Mouse (Mus musculus): ENCODE results near the gene Cdk10. TPM values are rescaled to one million over a fixed set of nuclear protein-coding genes. Genes with fewer than 3 reads are reported as not detected.

The Cdk10 gene
- polyA plus RNA-seq, 1 experiment, result 39.4 TPM

DNA sequence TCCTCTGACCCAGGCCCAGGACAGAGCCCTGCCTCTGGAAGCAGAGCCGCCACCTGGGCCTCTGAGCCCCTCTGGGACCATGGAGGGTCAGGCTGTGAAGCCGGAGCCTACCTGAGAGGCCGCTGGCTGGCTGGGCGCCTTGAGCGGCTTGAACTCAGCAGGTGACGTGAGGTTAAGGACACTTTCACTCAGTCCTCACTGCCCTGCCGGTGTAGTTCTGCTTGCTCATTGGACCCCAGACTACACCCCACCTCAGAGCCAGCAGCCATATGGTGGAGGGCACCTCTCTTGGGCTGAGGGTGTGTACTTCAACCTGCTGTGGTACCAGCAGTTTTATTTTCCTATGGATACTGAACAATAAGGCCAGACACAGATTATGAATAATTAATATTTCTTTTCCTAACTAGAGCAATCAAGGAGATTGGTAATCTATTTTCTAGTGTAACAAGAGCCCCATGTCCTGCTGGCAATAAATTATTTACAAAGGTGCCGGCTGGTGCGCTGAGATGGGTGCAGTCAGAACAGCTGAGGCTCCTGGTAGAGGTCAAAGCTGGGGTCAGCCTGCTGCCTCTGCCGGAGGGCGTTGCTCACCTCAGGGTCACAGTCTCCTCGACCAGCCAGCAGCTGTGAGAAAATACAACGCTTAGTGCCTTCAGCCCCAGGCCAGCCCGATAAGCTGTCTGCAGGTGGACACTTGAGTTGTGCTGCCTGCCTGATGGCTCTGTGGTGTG, 43.4 kb downstream of the Cdk10 start:
- TF ChIP-seq FLI1 (IDR thresholded peaks at IDR 0.05; ENCODE audit: low read length), result no peak
- no peak for TF ChIP-seq GATA1 (IDR thresholded peaks at IDR 0.05; ENCODE audit: borderline replicate concordance, low read length)
- Histone ChIP-seq H3K36me3 (replicated peaks; ENCODE audit: low read length) (peaks cover 100% of the 10 kb centered on the region), H3K9me3 (no peaks in the 10 kb centered on the region), H3K4me3 (replicated peaks) (no peak overlapping the region), H3K4me1 (peaks cover 8% of the 10 kb centered on the region), H3K27me3 (replicated peaks) (no peaks in the 10 kb centered on the region)

GRCm38 (mm10) chr8:123271147-123271546, 46.5 kb downstream of the Cdk10 start:
- H3K4me3 ChIP-seq (replicated peaks), result no peak overlapping the region
- peaks cover 8% of the 10 kb centered on the region for H3K4me1 ChIP-seq
- no peaks in the 10 kb centered on the region for H3K9me3 ChIP-seq
- peaks cover 95% of the 10 kb centered on the region for H3K36me3 ChIP-seq (replicated peaks; ENCODE audit: low read length)
- H3K27me3 ChIP-seq (replicated peaks), result no peaks in the 10 kb centered on the region
- TF ChIP-seq GATA1 (IDR thresholded peaks at IDR 0.05; ENCODE audit: borderline replicate concordance, low read length), result no peak
- no peak for TF ChIP-seq FLI1 (IDR thresholded peaks at IDR 0.05; ENCODE audit: low read length)

DNA sequence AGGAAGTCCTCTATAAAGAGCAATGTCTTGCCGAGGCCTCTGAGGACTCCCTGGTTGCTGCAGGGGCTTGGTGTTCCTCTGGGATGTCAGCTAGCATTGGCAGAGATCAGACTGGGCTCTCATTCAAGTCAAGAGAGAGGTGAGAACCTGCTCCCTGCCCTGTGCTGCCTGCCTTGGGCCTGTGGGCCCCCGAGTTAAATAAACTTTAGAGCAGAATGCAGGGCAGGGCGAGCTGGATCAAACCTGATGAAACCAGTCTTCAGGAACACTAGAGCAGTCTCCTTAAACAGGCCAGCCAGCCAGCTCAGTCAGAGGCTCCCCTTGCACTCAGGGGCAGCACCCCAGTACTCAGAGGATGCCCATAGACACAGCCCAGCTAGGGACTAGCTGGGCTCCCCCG, 47.3 kb downstream of the Cdk10 start:
- Histone ChIP-seq H3K4me3 (replicated peaks) (no peak overlapping the region), H3K4me1 (peaks cover 8% of the 10 kb centered on the region), H3K27me3 (replicated peaks) (no peaks in the 10 kb centered on the region), H3K9me3 (no peaks in the 10 kb centered on the region), H3K36me3 (replicated peaks; ENCODE audit: low read length) (peaks cover 95% of the 10 kb centered on the region)
- TF ChIP-seq FLI1 (IDR thresholded peaks at IDR 0.05; ENCODE audit: low read length) (no peak), GATA1 (IDR thresholded peaks at IDR 0.05; ENCODE audit: borderline replicate concordance, low read length) (no peak)

DNA sequence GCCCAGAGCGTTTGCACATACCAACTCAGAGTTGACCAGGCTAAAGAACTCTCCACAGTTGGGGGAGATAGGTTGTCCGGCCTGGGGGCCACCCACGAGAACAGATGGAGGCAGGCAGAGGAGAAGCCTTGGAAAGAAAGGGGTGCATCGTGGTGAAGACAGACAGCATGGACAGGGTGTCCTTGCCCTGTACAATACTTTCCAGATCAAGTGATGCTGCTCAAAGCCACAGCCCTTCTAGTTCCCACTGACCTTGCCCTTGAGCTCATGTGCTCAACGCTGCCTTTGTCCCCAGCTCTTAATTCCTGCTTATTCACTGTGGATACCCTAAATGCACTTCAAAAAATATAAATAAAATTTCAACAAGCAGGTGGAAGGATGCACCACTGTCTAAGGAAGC, 49.8 kb downstream of the Cdk10 start:
- Histone ChIP-seq H3K9me3 (no peaks in the 10 kb centered on the region), H3K36me3 (replicated peaks; ENCODE audit: low read length) (peaks cover 88% of the 10 kb centered on the region), H3K27me3 (replicated peaks) (no peaks in the 10 kb centered on the region), H3K4me1 (peaks cover 12% of the 10 kb centered on the region), H3K4me3 (replicated peaks) (no peak overlapping the region)
- no peak for TF ChIP-seq FLI1 (IDR thresholded peaks at IDR 0.05; ENCODE audit: low read length)
- no peak for TF ChIP-seq GATA1 (IDR thresholded peaks at IDR 0.05; ENCODE audit: borderline replicate concordance, low read length)

- Histone ChIP-seq H3K36me3 (replicated peaks; ENCODE audit: low read length) (peaks cover 87% of the 10 kb centered on the region), H3K27me3 (replicated peaks) (no peaks in the 10 kb centered on the region), H3K4me1 (peaks cover 12% of the 10 kb centered on the region), H3K9me3 (no peaks in the 10 kb centered on the region), H3K4me3 (replicated peaks) (no peak overlapping the region)
- TF ChIP-seq FLI1 (IDR thresholded peaks at IDR 0.05; ENCODE audit: low read length) (no peak), GATA1 (IDR thresholded peaks at IDR 0.05; ENCODE audit: borderline replicate concordance, low read length) (no peak)
Measured at GRCm38 (mm10) chr8:123275096-123275495, 50.5 kb downstream of the Cdk10 start.

DNA sequence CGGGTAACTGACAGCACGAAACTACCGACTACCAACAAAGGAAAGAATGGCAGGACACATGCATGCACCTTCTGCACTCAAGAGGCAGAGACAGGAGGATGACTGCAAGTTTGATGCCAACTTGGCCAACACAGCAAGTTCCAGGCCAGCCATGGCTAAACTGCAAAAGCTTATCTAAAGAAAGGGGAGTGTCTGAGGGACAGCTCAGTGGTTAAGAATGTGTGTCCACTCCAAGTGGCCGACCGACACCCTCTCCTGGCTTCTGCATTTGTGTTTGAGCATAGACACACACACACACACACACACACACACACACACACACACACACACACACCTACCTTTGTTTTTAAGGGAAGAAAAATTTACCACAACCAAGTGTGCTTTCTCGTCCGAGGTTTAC, 53.8 kb downstream of the Cdk10 start:
- Histone ChIP-seq H3K4me1 (peaks cover 4% of the 10 kb centered on the region; the same call in 1 of the 2 replicates), H3K36me3 (replicated peaks; ENCODE audit: low read length) (peaks cover 83% of the 10 kb centered on the region), H3K27me3 (replicated peaks) (no peaks in the 10 kb centered on the region), H3K4me3 (replicated peaks) (no peak overlapping the region), H3K9me3 (no peaks in the 10 kb centered on the region)
- TF ChIP-seq FLI1 (IDR thresholded peaks at IDR 0.05; ENCODE audit: low read length), result no peak
- TF ChIP-seq GATA1 (IDR thresholded peaks at IDR 0.05; ENCODE audit: borderline replicate concordance, low read length), result no peak

- H3K4me3 ChIP-seq (replicated peaks), result no peak overlapping the region
- H3K27me3 ChIP-seq (replicated peaks), result no peaks in the 10 kb centered on the region
- H3K4me1 ChIP-seq, result peaks cover 8% of the 10 kb centered on the region; the same call in 1 of the 2 replicates
- TF ChIP-seq FLI1 (IDR thresholded peaks at IDR 0.05; ENCODE audit: low read length) (no peak), GATA1 (IDR thresholded peaks at IDR 0.05; ENCODE audit: borderline replicate concordance, low read length) (no peak)
- H3K9me3 ChIP-seq, result no peaks in the 10 kb centered on the region
- peaks cover 75% of the 10 kb centered on the region for H3K36me3 ChIP-seq (replicated peaks; ENCODE audit: low read length)
Measured at GRCm38 (mm10) chr8:123279828-123280227, 55.2 kb downstream of the Cdk10 start.

DNA sequence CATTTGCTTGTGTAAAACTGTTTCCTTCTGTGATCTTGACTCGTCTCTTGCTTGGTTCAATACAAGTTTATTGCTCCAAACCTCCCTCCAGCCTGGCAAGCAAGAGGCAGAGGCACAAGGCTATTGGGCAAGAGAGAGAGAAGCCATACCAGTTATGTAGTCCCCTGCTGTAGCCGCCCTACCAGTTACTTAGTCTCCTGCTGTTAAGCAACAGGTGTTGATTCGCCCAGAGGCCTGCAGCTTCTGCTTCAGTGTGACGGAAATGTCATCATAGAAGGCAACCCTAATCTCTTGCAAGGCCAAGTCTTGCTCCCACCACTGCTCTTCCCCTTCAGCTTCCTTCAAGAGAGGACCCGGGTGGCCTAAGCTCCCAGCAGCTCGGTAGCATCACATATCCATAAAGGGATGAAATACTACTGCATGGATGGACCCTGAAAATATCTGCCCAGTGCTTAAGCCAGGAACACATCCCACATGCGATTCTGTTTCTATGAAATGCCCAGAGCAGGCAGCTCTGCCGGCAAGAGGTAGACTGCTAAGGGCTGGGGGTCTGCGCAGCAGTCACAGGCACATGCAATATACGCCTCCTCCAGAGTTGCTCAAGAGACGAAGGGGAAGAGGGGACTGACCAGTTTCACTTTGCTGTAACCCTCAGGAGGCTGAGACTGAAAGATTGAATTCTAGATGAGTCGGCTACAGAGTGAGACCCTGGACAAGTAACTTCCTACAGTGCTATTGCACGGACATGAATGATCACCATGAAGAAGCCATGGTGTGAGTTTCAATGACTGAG, 55.9 kb downstream of the Cdk10 start:
- H3K4me1 ChIP-seq, result peaks cover 8% of the 10 kb centered on the region; the same call in 1 of the 2 replicates
- no peak for TF ChIP-seq GATA1 (IDR thresholded peaks at IDR 0.05; ENCODE audit: borderline replicate concordance, low read length)
- no peak for TF ChIP-seq FLI1 (IDR thresholded peaks at IDR 0.05; ENCODE audit: low read length)
- H3K4me3 ChIP-seq (replicated peaks), result peak overlapping the region; percentile 20
- no peaks in the 10 kb centered on the region for H3K27me3 ChIP-seq (replicated peaks)
- no peaks in the 10 kb centered on the region for H3K9me3 ChIP-seq
- H3K36me3 ChIP-seq (replicated peaks; ENCODE audit: low read length), result peaks cover 70% of the 10 kb centered on the region

Other genes starting within 250 kb of the Cdk10 start
- gene Ankrd11, start 182.6 kb upstream of the Cdk10 start, polyA plus RNA-seq (2012; ENCODE audit: insufficient read depth, low replicate concordance), result 46.9 and 49.4 TPM in 2 replicates
- 9.5 and 14.6 TPM in 2 replicates for gene Spg7, start 161.9 kb upstream of the Cdk10 start, polyA plus RNA-seq (2012; ENCODE audit: insufficient read depth, low replicate concordance)
- gene Rpl13, start 122.5 kb upstream of the Cdk10 start, polyA plus RNA-seq (2012; ENCODE audit: insufficient read depth, low replicate concordance), result 3,221 and 4,089 TPM in 2 replicates
- 0.43 TPM in 1 of 2 replicates, not detected in the other for gene Cpne7, start 107.5 kb upstream of the Cdk10 start, polyA plus RNA-seq (2012; ENCODE audit: insufficient read depth, low replicate concordance)
- gene Sult5a1, start 66.5 kb upstream of the Cdk10 start, polyA plus RNA-seq (2012; ENCODE audit: insufficient read depth, low replicate concordance), result not detected in 2 replicates
- not detected in 2 replicates for gene Dpep1, start 38.6 kb upstream of the Cdk10 start, polyA plus RNA-seq (2012; ENCODE audit: insufficient read depth, low replicate concordance)
- 25.0 and 29.4 TPM in 2 replicates for gene Chmp1a, start 12.1 kb upstream of the Cdk10 start, polyA plus RNA-seq (2012; ENCODE audit: insufficient read depth, low replicate concordance)
- gene Spata33, start 12.0 kb upstream of the Cdk10 start, polyA plus RNA-seq (2012; ENCODE audit: insufficient read depth, low replicate concordance), result not detected in 2 replicates
- gene Spata2l, start 11.4 kb downstream of the Cdk10 start, polyA plus RNA-seq (2012; ENCODE audit: insufficient read depth, low replicate concordance), result 5.3 and 6.1 TPM in 2 replicates
- 5.0 and 11.6 TPM in 2 replicates for gene Zfp276, start 29.4 kb downstream of the Cdk10 start, polyA plus RNA-seq (2012; ENCODE audit: insufficient read depth, low replicate concordance)
- 49.9 and 179 TPM in 2 replicates for gene Vps9d1, start 29.5 kb downstream of the Cdk10 start, polyA plus RNA-seq (2012; ENCODE audit: insufficient read depth, low replicate concordance)
- 16.5 and 24.3 TPM in 2 replicates for gene Fanca, start 93.7 kb downstream of the Cdk10 start, polyA plus RNA-seq (2012; ENCODE audit: insufficient read depth, low replicate concordance)
- gene Spire2, start 107.9 kb downstream of the Cdk10 start, polyA plus RNA-seq (2012; ENCODE audit: insufficient read depth, low replicate concordance), result 0.47 TPM in 1 of 2 replicates, not detected in the other
- 41.1 and 108 TPM in 2 replicates for gene Tcf25, start 148.9 kb downstream of the Cdk10 start, polyA plus RNA-seq (2012; ENCODE audit: insufficient read depth, low replicate concordance)
- gene Mc1r, start 182.3 kb downstream of the Cdk10 start, polyA plus RNA-seq (2012; ENCODE audit: insufficient read depth, low replicate concordance), result 1.1 TPM in 1 of 2 replicates, not detected in the other
- 123 and 178 TPM in 2 replicates for gene Tubb3, start 186.6 kb downstream of the Cdk10 start, polyA plus RNA-seq (2012; ENCODE audit: insufficient read depth, low replicate concordance)
- gene Def8, start 198.7 kb downstream of the Cdk10 start, polyA plus RNA-seq (2012; ENCODE audit: insufficient read depth, low replicate concordance), result 20.7 and 47.5 TPM in 2 replicates

Measured in megakaryocyte, embryonic 14.5 days (primary cell).